Mouse (Mus musculus) heart, embryonic 10.5 days (tissue): ENCODE measurements around the gene Ifit1. TPM values are rescaled to one million over a fixed set of nuclear protein-coding genes. Genes with fewer than 3 reads are reported as not detected.

Source experiments
- DNase-seq: peaks from one replicate; pipeline ENCODE4 v3.0.0-alpha.2; 2017; ENCODE audit warnings: low spot score
- H3K27ac ChIP-seq: fragments of 300-500 bp; sonication (generic); 2 replicates; pipeline ENCODE4 v1.5.1; 2016; ENCODE audit warnings: mild to moderate bottlenecking
- H3K27me3 ChIP-seq: fragments of 300-500 bp; sonication (generic); 2 replicates; pipeline ENCODE4 v1.6.1; 2016; ENCODE audit warnings: mild to moderate bottlenecking; ENCODE audit not compliant: poor library complexity, insufficient read depth, severe bottlenecking
- H3K36me3 ChIP-seq: fragments of 300-500 bp; sonication (generic); 2 replicates; pipeline ENCODE4 v1.6.1; 2016; ENCODE audit warnings: mild to moderate bottlenecking, moderate library complexity
- H3K4me1 ChIP-seq: fragments of 300-500 bp; sonication (generic); 2 replicates; pipeline ENCODE4 v1.6.1; 2016; ENCODE audit warnings: mild to moderate bottlenecking
- H3K4me3 ChIP-seq: fragments of 300-500 bp; sonication (generic); 2 replicates; pipeline ENCODE4 v1.5.1; 2016; ENCODE audit warnings: mild to moderate bottlenecking, moderate library complexity
- H3K9me3 ChIP-seq: fragments of 300-500 bp; sonication (generic); 2 replicates; pipeline ENCODE4 v1.6.1; 2016; ENCODE audit warnings: mild to moderate bottlenecking, moderate library complexity
- WGBS: fragments of 180-500 bp; shearing (Covaris S2); methylation state at CpG from one replicate; pipeline ENCODE4 v1.1.7; 2016; 5-methylcytosine and 5-hydroxymethylcytosine counted together
- polyA plus RNA-seq: library from polyadenylated mRNA; unstranded; fragments of >200 nt; fragmentation: Nextera tagmentation; extraction: Ambion mirVana; gene quantifications from 2 replicates; pipeline ENCODE4 v1.2.1, GENCODE M21; 2016

The Ifit1 gene
- polyA plus RNA-seq, 1 experiment from 2014 or later = 0.10 TPM

- H3K36me3 ChIP-seq = no peaks in the 10 kb centered on the region
- no peak overlapping the region for H3K4me3 ChIP-seq
- H3K9me3 ChIP-seq = no peaks in the 10 kb centered on the region
- H3K4me1 ChIP-seq = peaks cover 9% of the 10 kb centered on the region; the same call in 1 of the 2 replicates
- H3K27me3 ChIP-seq = no peaks in the 10 kb centered on the region
- no peak overlapping the region for H3K27ac ChIP-seq
- under 1% methylated on average over 5 of the region's 5 CpGs for WGBS
- no peak for DNase-seq
Observed at GRCm38 (mm10) chr19:34666127-34666526, 25.5 kb downstream of the Ifit1 start.

GRCm38 (mm10) chr19:34673476-34673875, 32.8 kb downstream of the Ifit1 start:
- Histone ChIP-seq H3K4me1 (0 out of 2 replicates have a peak, but pooled peaks cover 3% of the 10 kb centered on the region), H3K9me3 (no peaks in the 10 kb centered on the region), H3K36me3 (peaks cover 10% of the 10 kb centered on the region; the same call in 1 of the 2 replicates), H3K27ac (no peak overlapping the region), H3K27me3 (no peaks in the 10 kb centered on the region), H3K4me3 (no peak overlapping the region)
- 68% methylated on average over 7 of the region's 7 CpGs for WGBS
- no peak for DNase-seq

GRCm38 (mm10) chr19:34678428-34678827, 37.8 kb downstream of the Ifit1 start:
- H3K27ac ChIP-seq = peak overlapping the region; percentile 38; the same call in 1 of the 2 replicates
- 61% methylated on average over 4 of the region's 4 CpGs for WGBS
- H3K4me3 ChIP-seq = no peak overlapping the region
- H3K36me3 ChIP-seq = peaks cover 8% of the 10 kb centered on the region; the same call in 1 of the 2 replicates
- 0 out of 2 replicates have a peak, but pooled peaks cover 3% of the 10 kb centered on the region for H3K4me1 ChIP-seq
- no peak for DNase-seq
- no peaks in the 10 kb centered on the region for H3K27me3 ChIP-seq
- no peaks in the 10 kb centered on the region for H3K9me3 ChIP-seq

GRCm38 (mm10) chr19:34684857-34685256, 44.2 kb downstream of the Ifit1 start:
- Histone ChIP-seq H3K4me1 (no peaks in the 10 kb centered on the region), H3K36me3 (peaks cover under 1% of the 10 kb centered on the region; the same call in 1 of the 2 replicates), H3K4me3 (no peak overlapping the region), H3K27me3 (no peaks in the 10 kb centered on the region), H3K9me3 (no peaks in the 10 kb centered on the region), H3K27ac (no peak overlapping the region)
- 49% methylated on average over 1 of the region's 1 CpGs for WGBS
- no peak for DNase-seq

- Histone ChIP-seq H3K9me3 (no peaks in the 10 kb centered on the region), H3K4me3 (no peak overlapping the region), H3K27me3 (no peaks in the 10 kb centered on the region), H3K4me1 (no peaks in the 10 kb centered on the region), H3K27ac (no peak overlapping the region), H3K36me3 (no peaks in the 10 kb centered on the region)
- WGBS = 91% methylated on average over 1 of the region's 1 CpGs
- no peak for DNase-seq
Observed at GRCm38 (mm10) chr19:34685530-34685929, 44.9 kb downstream of the Ifit1 start.

- 82% methylated on average over 6 of the region's 6 CpGs for WGBS
- H3K27me3 ChIP-seq = no peaks in the 10 kb centered on the region
- H3K9me3 ChIP-seq = no peaks in the 10 kb centered on the region
- H3K27ac ChIP-seq = no peak overlapping the region
- no peaks in the 10 kb centered on the region for H3K4me1 ChIP-seq
- no peak for DNase-seq
- no peak overlapping the region for H3K4me3 ChIP-seq
- no peaks in the 10 kb centered on the region for H3K36me3 ChIP-seq
Observed at GRCm38 (mm10) chr19:34691402-34691801, 50.7 kb downstream of the Ifit1 start.

GRCm38 (mm10) chr19:34696352-34696986, 55.8 kb downstream of the Ifit1 start:
- Histone ChIP-seq H3K4me1 (no peaks in the 10 kb centered on the region), H3K27ac (no peak overlapping the region), H3K4me3 (no peak overlapping the region), H3K9me3 (no peaks in the 10 kb centered on the region), H3K36me3 (no peaks in the 10 kb centered on the region), H3K27me3 (no peaks in the 10 kb centered on the region)
- DNase-seq = no peak
- WGBS = 91% methylated on average over 8 of the region's 8 CpGs

GRCm38 (mm10) chr19:34697461-34697860, 56.8 kb downstream of the Ifit1 start:
- Histone ChIP-seq H3K4me3 (no peak overlapping the region), H3K27ac (no peak overlapping the region), H3K4me1 (no peaks in the 10 kb centered on the region), H3K9me3 (no peaks in the 10 kb centered on the region), H3K36me3 (no peaks in the 10 kb centered on the region), H3K27me3 (no peaks in the 10 kb centered on the region)
- no peak for DNase-seq
- WGBS = 71% methylated on average over 2 of the region's 2 CpGs

GRCm38 (mm10) chr19:34698432-34698831, 57.8 kb downstream of the Ifit1 start:
- no peak overlapping the region for H3K4me3 ChIP-seq
- H3K27me3 ChIP-seq = no peaks in the 10 kb centered on the region
- H3K27ac ChIP-seq = no peak overlapping the region
- no peaks in the 10 kb centered on the region for H3K4me1 ChIP-seq
- no peaks in the 10 kb centered on the region for H3K36me3 ChIP-seq
- 85% methylated on average over 3 of the region's 3 CpGs for WGBS
- no peak for DNase-seq
- no peaks in the 10 kb centered on the region for H3K9me3 ChIP-seq

- WGBS = 55% methylated on average over 1 of the region's 1 CpGs
- H3K4me3 ChIP-seq = no peak overlapping the region
- DNase-seq = no peak
Observed at GRCm38 (mm10) chr19:34698852-34699251, 58.2 kb downstream of the Ifit1 start.

GRCm38 (mm10) chr19:34699300-34699699, 58.6 kb downstream of the Ifit1 start:
- no peak for DNase-seq
- no peak overlapping the region for H3K4me3 ChIP-seq
- H3K9me3 ChIP-seq = no peaks in the 10 kb centered on the region
- no peaks in the 10 kb centered on the region for H3K27me3 ChIP-seq
- 86% methylated on average over 2 of the region's 2 CpGs for WGBS
- no peaks in the 10 kb centered on the region for H3K4me1 ChIP-seq
- no peaks in the 10 kb centered on the region for H3K36me3 ChIP-seq
- H3K27ac ChIP-seq = no peak overlapping the region

More at GRCm38 (mm10) chr19:34698852-34699251, 58.2 kb downstream of the Ifit1 start:
- Histone ChIP-seq H3K36me3 (no peaks in the 10 kb centered on the region), H3K9me3 (no peaks in the 10 kb centered on the region), H3K4me1 (no peaks in the 10 kb centered on the region), H3K27me3 (no peaks in the 10 kb centered on the region), H3K27ac (no peak overlapping the region)
